Mouse (Mus musculus) embryonic fibroblast, embryonic 13.5 days (primary cell): ENCODE results near the gene Endov.

Experiments used
- CTCF ChIP-seq: IDR thresholded peaks from 2 replicates; pipeline ENCODE4 v1.5.1; 2011; ENCODE audit warnings: mild to moderate bottlenecking, control low read depth, low read length, moderate library complexity, borderline replicate concordance; ENCODE audit not compliant: insufficient read depth
- POLR2A ChIP-seq: IDR thresholded peaks from 2 replicates; pipeline ENCODE4 v1.6.1; 2011; ENCODE audit warnings: low read depth, mild to moderate bottlenecking, control low read depth, low read length, moderate library complexity

GRCm38 (mm10) chr11:119528930-119529329 lies 37.8 kb downstream of the Endov start:
- TF ChIP-seq CTCF, result no peak
- TF ChIP-seq POLR2A, result no peak
